Mouse (Mus musculus) adrenal gland, adult 8-10 months (tissue): Measurements from ENCODE around the gene Tecta. TPM values are rescaled to one million over a fixed set of nuclear protein-coding genes. Genes with fewer than 3 reads are reported as not detected.
A peak's percentile ranks its signal among the peaks of the same experiment; 100 is the strongest.

ENCODE experiments used
- DNase-seq: peaks from one replicate; pipeline ENCODE4 v3.0.0; 2022
- total RNA-seq, 4 experiments: library from RNA; stranded (reverse); gene quantifications; 2 replicates each; pipeline ENCODE4 v1.2.4; 2022

The Tecta gene
- total RNA-seq = under 1 TPM; 0.23 to 0.71 (median 0.41) TPM

DNA sequence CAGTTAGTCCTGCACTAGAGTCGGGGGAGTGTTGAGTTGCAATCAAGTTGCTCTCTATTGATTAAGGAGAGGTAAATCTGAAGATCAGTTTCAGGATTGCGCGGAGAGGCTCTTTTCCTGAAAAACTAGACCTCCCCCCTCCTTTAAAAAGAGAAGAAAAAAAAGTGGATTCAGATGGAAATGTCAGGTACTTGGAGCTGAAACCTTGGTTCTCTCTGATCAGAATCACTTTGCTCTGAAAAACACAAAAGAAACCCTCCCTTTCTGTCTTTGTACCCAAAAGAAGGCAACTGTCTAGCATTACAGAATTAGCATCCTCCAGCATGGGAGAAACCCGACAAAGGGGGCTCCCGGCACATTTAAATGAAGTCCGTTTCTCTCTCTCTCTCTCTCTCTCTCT lies at the start of gene Tecta:
Gene Tecta, minus strand, starts transcription at position 101 of the 400 bp plus-strand sequence.
- no peak for DNase-seq

DNA sequence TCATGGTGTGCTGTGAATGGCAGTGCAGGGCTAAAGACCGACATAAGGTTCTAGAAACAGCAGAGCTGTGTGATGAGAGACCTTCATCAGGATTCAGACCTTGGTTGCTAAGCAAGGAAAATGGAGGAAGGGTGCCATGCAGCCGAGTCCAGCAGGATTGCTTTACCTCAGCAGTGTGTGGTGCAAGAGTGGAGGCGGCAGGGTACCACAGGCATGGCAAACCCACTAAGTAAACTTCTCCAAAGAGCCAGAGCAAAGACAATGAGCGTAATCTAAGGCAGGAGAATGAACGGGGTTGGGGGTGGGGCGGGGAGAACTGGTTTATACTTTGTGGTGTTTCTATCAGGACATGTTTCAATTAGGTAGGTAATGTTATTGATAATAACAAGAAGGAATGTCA lies 49.3 kb upstream of the Tecta start:
- DNase-seq = no peak

DNA sequence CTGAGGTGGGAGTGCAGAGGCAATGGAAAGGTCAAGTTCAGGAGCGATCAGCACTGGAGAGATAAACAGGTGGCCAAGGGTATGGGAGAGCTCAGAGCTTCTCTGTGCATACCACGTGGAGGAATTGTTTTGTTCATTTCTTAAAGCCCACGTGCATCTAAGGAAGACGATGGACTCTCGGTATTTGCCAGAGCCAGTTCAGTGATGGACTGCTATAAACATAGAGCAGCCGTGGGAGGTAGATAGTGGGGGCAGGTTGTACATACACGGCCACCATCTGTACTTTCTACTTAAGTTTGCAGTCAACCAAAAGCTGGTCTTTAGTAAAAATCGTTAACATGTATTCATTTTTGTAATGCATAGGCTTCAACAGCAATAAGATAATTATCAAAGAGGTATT lies 42.4 kb upstream of the Tecta start:
- no peak for DNase-seq

DNA sequence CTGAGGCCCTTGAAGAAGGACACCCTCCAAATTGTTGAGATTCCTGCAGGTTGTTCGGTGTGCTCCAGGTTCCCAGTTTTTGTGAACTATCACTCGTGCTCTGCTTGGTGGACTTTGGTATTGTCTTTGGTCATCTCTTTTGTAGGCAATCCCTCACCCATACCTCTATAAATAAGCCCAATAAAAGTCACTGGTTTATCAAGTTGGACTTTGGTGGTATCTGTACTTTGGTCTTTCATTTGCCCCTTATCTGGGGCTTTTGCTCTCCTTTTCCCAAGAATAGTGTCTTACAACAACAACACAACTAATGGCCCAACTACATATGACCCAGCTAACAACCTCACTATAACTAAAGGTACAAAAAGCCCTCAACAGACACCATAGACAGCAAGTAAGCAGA lies 41.5 kb upstream of the Tecta start:
- no peak for DNase-seq

DNA sequence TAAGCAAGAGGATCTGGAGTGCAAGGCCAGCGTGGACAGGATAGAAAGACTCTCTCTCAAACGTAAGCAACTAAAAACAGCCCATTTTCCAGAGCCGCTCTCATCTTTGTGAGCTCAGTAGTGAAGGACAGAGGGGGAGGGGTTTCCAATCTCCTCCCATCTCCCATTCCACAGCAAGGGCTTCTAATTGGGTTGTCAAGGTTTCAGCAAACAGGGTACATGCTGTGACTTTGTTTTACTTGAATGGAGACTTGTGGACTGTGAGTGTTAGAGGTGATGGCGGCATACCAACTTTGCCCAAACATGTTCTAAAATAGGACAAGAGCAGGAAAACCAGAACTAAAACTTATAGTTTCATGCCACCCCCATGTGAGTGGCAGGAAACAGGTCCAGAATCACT lies 39.7 kb upstream of the Tecta start:
- no peak for DNase-seq

DNA sequence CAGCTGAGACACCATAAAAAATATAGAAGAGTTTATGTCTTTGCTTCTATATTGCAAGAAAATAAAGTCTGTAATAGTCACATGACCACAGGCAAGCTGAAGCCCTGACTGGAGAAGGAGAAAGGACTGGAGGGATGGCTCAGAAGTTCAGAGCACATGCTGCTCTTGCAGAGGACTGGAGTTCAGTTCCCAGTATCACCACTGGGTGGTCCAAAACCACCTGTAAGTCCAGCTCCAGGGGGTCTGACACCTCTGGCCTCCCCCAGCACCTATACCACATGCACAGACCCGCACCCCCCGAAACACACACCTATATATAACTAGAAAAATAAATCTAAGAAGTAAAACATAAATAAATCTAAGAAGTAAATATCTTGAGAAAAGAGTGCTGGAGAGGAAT lies 32.4 kb upstream of the Tecta start:
- DNase-seq = no peak

DNA sequence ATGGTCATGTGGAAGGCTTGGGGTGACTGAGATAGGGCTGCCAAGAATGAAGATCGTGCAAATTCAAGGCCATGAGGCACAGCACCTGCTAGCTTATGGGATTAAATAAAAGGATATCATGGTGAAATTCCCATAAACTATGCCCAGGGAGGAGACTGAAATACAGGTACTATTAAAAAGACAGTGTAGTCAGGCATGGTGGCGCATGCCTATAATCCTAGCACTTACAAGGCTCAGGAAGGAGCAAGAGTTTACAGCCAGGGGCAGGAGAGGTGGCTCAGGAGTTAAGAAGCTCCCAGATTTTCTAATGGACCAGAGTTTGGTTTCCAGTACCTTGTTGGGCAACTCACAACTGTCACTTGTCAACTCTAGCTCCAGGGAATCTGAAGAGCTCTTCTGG lies 31.9 kb upstream of the Tecta start:
- DNase-seq = no peak

DNA sequence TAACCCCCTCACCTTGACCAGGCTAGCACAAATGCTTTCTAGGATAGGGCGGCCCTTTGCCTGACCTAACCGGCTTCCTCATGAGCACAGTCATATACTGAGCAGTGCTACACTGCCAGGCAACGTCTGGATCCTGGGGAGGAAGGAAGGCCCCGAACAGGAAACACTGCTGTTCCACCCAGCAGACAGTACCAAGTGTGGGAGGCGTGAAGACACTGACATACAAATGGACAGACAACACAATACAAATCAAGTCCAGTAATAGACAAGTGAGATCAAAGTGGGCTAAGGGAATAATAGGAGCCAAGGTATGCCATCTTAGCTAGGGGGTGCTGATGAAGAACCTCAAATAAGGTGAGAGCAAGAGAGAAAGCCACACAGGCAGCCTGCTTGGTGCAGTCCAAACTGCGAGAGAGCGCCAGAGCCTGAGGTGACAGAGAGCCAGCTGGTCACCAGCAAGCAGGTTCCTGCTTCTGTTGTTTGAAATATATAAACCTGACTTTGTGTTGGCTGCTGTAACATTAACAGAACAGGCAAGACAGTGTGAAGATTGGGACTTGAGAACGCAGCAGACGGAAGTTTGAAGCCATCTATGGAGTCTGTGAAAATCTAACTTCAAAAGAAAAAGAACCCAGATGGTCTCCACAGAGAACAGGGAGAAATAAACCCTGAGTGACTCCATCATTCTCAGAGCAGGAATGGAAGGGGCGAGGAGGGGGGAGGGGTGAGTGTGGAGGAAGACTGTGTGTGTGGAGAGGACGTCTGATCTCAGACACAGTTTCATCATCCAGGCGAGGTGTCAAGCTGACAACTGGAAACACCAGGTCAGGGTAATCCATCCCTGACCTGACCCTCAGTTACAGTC lies 28.6 kb upstream of the Tecta start:
- DNase-seq = no peak

DNA sequence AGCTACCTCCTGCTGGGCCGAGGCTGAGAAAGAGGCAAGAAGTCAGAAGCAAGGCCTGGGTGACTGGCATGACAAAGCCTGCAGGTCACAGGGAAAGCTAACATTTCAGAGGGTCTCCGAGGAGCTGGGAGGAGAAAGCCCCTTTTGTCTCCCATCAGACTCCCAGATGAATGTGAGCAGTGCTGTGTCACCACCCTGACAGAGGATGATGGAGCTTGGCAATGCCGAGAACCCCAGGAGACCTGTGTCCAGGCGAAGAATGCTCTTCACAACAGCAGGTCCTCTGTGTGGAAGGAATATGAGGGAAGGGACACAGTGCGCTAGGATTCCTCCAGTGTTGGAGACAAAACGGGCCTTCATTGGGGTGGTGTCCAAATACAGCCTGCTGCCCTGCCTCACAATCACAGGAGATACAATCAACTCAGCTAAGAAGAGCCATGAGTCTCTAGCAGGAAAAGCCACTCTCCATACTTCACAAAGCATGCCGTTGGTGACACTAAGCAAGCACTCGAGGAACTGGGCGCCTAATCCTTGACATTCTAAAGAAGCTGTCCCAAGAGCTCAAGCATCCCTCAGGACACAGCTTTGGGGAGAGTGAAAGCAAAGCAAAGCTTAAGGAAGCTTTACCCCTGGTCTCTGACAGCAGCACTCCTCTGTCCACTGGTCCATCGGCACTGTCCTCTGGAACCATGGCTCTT lies 27.1 kb upstream of the Tecta start:
- DNase-seq = no peak

DNA sequence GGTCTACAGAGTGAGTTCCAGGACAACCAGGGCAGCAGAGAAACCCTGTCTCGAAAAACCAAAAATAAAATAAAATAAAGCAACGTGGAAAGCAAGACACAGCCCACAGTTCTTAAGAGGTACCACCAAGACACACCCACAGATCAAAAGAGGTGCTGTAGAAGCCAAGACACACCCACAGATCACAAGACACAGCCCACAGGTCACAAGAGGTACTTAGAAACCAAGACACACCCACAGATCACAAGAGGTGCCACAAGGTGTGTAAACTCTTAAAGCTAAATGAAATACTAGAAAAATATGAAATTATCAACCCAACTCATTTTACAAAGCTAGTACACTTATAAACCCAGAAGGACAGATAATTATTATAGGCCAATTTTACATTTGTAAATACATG lies 23.9 kb upstream of the Tecta start:
- DNase-seq = no peak

DNA sequence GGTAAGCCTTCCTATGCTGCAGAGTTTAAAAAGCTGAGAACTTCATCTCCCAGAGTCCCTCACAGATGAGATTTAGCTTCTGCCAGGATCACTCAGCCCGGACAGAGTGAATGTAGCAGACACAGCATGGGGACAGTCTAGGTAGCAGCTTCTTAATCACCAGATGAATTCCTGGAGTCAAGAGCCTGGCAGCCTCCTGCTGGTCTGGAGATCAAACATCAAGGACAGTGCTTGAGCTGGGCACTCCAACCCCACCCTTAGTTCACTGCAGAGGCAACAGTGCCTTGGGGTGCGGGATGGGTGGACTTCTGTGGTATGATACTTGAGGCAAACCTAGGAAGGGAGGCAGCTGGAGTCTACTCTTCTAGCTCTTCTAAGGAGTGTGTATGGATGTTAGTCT lies 20.0 kb upstream of the Tecta start:
- no peak for DNase-seq

DNA sequence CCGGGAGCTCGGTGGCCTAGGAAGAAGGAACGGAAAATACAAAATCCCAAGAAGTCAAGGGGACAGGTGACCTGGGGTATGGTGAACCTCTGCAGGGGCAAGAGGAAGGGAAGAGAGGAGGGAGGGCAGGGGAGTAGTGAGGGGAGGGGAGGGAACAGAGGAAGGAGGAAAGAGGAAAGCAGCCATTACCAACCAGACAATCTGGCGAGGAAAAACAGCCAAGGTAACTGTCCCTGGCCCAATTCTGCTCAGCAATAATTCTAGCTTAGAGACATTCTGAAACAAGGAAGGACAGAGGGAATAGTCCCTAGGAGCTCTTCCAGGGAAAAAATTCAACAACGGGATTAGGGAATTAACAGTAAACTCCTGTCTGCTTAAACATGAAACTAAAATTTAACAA lies 19.1 kb upstream of the Tecta start:
- DNase-seq = no peak

DNA sequence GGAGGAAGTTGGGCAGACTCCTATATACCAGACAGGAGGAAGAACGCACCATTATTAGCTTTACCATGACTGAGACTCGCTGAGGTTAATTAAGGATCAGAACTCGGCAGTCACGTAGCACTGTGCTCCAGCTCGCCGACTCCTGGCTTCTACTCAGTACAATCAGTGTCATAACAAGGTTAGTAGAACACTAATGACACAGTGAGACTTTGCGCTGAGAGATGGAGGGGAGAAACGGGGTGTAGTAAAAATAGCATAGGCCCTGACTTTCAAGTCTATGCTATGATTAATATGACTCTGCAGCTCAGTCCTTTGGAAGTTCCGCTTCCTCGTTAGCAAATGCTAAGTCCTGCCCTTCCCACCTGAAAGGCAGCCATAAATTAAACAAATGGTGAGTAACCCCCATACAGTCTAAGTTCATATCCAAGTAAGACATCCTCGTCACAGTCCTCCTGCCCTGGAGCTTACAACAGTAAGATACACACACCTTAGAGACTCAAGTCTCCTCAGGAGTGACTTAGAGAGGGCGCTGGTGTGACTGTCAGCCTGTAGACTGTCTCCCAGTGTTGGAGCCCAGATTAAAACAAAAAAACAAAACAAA lies 17.7 kb upstream of the Tecta start:
- peak; percentile 28 for DNase-seq

DNA sequence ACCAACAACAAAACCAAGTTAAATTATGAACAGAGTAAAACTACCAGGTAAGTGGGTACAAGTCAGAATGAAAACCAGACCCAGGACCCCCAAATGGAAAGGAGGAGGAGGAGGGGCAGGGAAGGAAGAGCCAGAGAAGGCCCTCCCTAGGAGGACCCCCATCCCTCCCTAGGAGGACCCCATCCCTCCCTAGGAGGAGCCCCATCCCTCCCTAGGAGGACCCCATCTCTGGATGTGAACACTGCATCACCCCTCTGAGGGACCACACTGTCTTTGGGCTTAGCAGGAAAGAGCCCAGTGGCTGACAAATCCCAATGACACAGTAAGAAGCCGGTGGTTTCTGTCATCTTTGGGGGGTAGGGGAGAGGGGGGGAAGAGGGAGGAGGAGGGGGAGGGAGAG lies 15.5 kb upstream of the Tecta start:
- no peak for DNase-seq

DNA sequence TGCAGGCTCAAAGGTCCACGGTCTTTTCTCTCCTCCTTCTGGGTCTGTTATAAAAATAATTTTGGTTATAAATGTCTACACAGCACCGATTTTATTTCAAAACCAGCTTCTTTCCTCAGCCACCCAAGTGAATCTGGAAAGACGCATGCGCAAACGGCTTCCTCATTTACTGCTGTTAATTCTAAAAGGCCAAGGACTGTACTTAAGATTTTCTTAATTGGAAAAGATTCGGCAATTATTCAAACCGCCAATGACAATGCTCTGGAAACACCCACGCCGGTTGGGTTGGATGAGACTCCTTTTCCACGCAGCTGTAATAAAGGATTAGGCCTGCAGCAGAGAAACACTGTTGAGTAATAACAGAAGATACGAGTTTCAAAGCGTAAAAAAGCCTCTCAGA lies 13.6 kb upstream of the Tecta start:
- no peak for DNase-seq

DNA sequence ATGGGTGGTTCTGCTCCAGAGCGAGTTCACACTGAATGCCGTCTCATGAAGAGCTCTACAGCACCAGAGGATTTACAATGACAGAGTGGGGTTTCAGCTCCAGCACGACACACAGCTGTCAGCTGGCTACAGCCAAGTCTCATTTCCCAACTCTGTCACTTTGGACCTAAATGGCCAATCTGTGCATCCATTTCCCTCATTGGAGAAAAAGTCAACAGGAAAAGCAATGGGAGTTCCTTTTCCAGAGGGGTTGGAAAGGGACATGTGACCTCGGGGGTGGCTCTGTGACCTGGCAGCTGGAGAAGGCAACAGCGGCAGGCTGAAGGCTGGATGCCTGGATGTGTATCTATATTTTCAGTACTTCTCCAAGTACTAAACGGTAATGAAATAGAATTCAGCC lies 11.6 kb upstream of the Tecta start:
- no peak for DNase-seq

DNA sequence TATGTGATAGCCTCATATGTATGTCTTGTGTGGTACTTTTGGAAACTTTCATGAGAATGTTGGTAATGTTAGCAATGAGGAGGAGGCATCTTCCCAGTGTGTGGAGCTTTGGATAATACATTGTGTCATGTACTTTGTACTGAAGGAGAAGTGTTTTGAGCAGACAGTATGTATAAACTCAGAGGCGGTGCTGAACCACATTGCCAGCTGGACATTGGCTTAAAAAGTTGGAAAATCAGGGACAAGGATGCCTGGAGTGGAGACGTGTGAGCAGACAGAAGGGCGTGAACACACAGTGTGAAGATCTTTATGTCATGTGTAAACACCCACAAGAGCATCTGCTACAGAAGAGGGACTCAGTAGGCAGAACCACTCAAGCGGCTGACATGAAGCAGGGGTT lies 6.0 kb upstream of the Tecta start:
- DNase-seq = no peak

DNA sequence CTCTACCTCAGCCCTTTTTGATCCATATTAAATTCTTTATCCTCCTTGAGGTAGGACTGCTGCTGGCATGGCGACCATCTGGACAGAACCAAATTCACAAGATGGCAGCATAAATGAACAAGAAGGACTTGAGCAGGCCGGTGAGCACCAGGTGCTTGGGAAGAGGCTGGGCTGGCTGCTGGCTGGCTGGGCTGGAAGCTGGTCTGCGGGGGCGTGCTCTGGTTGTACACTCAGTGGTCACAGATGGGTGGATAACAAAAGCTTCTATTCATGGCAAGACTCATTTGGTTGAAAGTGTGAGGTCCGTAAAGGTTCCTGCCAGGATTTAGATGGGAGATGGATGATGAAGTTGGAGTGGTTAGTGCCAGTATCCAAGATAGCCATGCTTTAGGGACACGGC lies 1.8 kb upstream of the Tecta start:
- DNase-seq = no peak

DNA sequence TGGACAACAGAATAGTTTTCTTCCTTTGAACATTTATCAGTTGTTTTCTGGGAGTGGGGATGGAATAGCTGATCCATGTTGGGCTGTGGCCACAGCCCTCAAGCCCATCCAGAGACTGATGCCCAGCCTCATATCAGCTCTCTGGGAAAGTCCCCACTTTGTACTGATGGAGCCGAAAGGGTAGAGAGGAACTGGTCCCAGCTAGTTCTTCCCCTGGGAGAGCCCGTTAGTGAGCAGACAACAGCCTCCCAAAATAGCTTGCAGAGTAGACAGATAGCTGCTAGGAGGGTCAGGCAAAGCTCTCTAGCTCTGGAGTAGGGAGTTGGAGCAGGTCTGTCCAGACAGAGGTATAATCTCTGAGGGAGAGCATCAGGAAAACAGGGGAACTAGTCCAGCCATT lies 3.6 kb downstream of the Tecta start:
- no peak for DNase-seq

DNA sequence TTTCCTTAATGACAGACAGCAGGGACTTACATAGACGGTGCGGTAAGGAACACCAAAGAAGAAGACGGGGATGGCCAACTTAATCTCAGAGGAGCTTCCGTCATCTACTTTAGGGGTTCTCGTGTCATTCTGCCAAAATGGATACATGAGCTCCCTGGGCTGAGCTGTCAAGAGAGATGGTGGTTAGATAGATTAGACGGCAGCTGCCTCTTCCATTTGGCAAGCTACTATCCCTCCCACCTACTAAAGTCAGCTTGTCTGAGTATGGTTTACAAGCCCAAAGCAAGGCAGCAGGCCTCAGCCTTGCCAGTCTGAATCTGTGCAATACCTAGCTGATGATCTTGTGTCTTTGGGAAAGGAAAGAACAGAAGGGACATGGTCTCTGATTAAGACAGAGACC lies 4.8 kb downstream of the Tecta start:
- no peak for DNase-seq

DNA sequence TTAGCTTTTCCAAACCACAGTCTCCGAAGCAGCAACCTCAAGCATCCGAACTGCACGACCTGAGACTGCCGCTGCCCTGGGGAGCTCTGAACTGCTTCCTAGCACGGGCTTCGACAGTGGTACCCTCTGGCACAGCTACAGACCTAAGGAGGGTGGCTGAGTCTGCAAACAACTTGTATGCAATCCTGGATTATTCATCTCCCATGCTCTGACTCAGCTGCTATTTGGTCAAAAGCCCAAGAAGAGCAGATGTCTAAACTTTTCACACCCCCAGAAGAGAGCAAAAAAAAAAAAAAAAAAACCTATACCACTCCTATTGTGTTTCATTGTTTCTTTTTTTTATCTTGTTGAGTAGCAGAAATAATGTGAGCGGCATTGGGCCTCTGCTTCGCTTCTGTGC lies 5.4 kb downstream of the Tecta start:
- DNase-seq = no peak

DNA sequence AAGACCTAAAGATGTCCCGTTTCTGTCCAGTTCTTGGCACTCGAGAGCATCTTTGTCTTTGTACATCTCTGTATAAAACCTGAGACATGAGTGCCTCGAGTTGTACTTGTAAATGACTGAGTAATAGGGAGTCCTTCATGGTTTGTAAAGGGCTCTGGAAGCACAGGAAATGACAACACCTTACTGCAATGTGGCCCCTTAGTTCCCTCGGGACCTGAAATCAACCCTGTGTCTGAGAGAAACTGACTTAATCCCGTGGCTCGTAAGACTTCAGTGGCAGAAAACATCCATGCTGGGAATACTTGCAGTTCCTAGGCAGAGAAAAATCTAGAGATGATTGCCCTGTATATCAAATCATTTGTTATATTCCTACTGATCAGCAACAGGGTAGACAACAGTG lies 6.8 kb downstream of the Tecta start:
- no peak for DNase-seq

DNA sequence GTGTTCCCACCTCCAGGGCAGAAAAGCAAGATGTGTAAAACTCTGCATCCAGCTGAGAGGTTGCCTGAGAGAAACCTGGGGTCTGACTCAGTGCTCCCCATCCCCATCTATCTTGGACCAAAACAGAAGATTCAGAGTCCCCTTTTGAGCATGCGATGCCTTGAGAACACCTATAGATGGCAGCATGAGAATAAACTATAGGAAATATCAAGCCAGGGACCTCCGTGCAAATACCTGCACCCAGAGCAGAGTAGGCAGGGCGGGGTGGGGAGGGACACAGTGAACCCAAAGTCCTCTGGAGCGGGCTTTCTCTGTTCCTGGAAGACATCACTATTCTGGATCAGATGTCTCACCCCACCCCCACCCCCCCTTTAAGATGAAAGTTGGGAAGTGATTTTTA lies 11.2 kb downstream of the Tecta start:
- DNase-seq = no peak

DNA sequence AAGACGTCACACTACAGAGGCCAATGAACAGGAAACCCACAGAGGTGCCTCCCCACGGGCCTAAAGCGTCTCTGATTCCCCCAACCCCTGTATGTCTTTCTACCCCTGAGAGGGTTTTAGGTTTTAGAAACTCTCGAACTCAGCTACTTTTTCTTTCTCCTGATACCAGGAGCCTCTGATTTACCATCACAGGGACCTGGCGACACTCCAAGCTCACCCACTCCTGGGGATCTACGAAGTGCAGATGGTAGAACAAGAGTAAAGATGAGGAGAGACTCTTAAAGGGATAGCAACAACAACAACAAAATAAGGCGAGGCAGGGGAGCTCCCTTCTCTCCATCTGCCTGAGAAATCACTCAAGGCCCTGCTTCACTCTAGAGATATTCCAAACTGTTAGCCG lies 12.7 kb downstream of the Tecta start:
- DNase-seq = no peak
